Mouse (Mus musculus) lung, adult 2 months (tissue): ENCODE data around the gene Dram1. TPM values are rescaled to one million over a fixed set of nuclear protein-coding genes. Genes with fewer than 3 reads are reported as not detected.
A peak's percentile ranks its signal among the peaks of the same experiment; 100 is the strongest.

Experiments
- DNase-seq: peaks from one replicate; pipeline ENCODE4 v3.0.0; 2022
- H3K4me1 ChIP-seq: fragments of 200-500 bp; 2 replicates; pipeline ENCODE4 v1.6.1; 2011; ENCODE audit warnings: low read length; ENCODE audit not compliant: control insufficient read depth, insufficient read depth
- H3K4me3 ChIP-seq: fragments of 200-500 bp; replicated peaks from 2 replicates; pipeline ENCODE3; 2011; ENCODE audit warnings: low read depth, mild to moderate bottlenecking, control low read depth, low read length; ENCODE audit errors: extremely low read depth
- CTCF ChIP-seq: fragments of 200-500 bp; IDR thresholded peaks from 2 replicates; pipeline ENCODE4 v1.5.1; 2011; ENCODE audit warnings: mild to moderate bottlenecking, low read length, control low read depth; ENCODE audit not compliant: insufficient read depth
- POLR2A ChIP-seq: fragments of 200-500 bp; IDR thresholded peaks from 2 replicates; pipeline ENCODE4 v1.6.1; 2011; ENCODE audit warnings: low read depth, mild to moderate bottlenecking, control low read depth, low read length, borderline replicate concordance; ENCODE audit errors: extremely low read depth
- WGBS: fragments of 180-500 bp; shearing (Covaris S2); methylation state at CpG from one replicate; pipeline ENCODE4 v1.1.7; 2018; 5-methylcytosine and 5-hydroxymethylcytosine counted together
- polyA plus RNA-seq: library from polyadenylated mRNA; depleted of rRNA; stranded (reverse); fragments of >200 nt; gene quantifications from 2 replicates; pipeline ENCODE4 v1.2.3, GENCODE M21; 2012; rRNA removed

Dram1 gene
- polyA plus RNA-seq = 326 and 360 TPM in 2 replicates

GRCm38 (mm10) chr10:88379013-88379885 lies at the start of gene Dram1, which contains the start of gene Gnptab:
Gene Dram1 (minus strand): TSS chr10:88379080.
Gene Gnptab (plus strand): TSS chr10:88379132.
- peaks cover 7% of the 10 kb centered on the region; the same call in 1 of the 2 replicates for H3K4me1 ChIP-seq
- peak; percentile 91 for DNase-seq
- WGBS = under 1% methylated on average over 77 of the region's 87 CpGs
- peak within 1 kb of the TSS; percentile 79 for H3K4me3 ChIP-seq
- TF ChIP-seq CTCF = peak; percentile 54
- 0 out of 2 replicates have a peak, but pooled peaks have one; percentile 18 for TF ChIP-seq POLR2A

- DNase-seq = no peak
- TF ChIP-seq POLR2A (no peak), CTCF (no peak)
- H3K4me1 ChIP-seq = no peaks in the 10 kb centered on the region
- no peak overlapping the region for H3K4me3 ChIP-seq
- WGBS = 90% methylated on average over 6 of the region's 6 CpGs
Measured at GRCm38 (mm10) chr10:88427998-88428397, 49.1 kb upstream of the Dram1 start.

DNA sequence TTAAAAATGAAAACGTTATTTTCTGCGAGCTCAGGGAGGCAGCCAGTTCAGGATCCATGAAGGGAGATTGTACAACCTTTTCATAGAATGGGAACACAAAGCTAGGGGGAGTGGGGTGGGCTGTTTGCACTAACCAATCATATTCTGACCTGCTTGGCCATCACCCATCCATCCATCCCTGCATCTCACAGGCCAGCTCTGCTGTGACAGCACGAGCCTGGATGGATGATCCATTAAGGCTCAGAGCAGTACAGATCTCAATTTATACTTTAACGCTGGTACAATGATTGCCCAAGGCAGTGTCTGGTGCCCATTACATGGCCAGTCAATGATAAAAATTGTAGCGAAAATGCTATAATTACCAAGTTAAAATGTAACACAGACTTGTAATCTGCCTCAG lies 48.0 kb upstream of the Dram1 start:
- 58% methylated on average over 5 of the region's 5 CpGs for WGBS
- TF ChIP-seq CTCF (no peak), POLR2A (no peak)
- H3K4me1 ChIP-seq = no peaks in the 10 kb centered on the region
- H3K4me3 ChIP-seq = no peak overlapping the region
- no peak for DNase-seq

- H3K4me3 ChIP-seq = no peak overlapping the region
- 95% methylated on average over 2 of the region's 2 CpGs for WGBS
- H3K4me1 ChIP-seq = no peaks in the 10 kb centered on the region
- peak; percentile 13; the same call in 1 of the 2 replicates for TF ChIP-seq CTCF
- TF ChIP-seq POLR2A = no peak
- peak; percentile 23 for DNase-seq
Measured at GRCm38 (mm10) chr10:88426158-88426816, 47.4 kb upstream of the Dram1 start.

DNA sequence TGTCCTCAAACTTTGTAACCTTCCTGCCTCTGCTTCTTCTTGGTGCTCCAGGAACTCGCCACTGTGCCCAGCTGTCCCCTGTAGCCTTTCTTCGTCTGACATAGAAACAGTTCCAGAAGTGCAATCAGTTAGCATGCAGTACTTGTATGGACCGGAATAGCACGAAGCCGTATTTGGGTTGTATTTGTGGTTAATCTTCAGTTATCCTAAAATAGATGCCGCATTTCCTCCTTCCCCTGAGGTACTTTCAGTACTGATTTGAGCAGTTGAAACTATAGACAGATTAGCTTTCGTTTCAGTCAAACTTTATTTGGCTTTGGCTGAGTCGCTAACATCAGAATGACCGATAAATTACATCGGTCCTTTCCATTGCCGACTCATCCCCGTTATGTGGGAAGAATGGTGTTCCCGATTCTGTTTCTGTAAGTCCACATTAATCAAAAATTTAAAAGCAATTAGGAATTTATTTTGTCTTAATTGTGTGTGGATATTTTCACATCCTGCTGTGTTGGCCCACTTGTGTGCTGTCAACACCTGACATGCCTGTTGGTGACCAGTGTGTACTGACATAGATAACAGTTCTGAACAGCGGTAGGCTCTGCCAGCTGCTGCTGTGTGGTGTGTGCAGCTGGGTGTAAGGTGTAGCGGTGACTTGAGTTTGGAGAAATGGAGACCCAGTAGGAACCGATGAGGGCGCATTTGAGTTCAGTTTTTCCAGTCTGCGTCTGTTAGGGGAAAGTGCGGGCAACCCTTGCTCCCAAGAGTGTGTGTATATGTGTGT lies 42.0 kb upstream of the Dram1 start:
- TF ChIP-seq POLR2A = no peak
- TF ChIP-seq CTCF = no peak
- Histone ChIP-seq H3K4me3 (no peak overlapping the region), H3K4me1 (no peaks in the 10 kb centered on the region)
- DNase-seq = no peak
- 85% methylated on average over 19 of the region's 19 CpGs for WGBS

GRCm38 (mm10) chr10:88420141-88420541 lies 41.3 kb upstream of the Dram1 start:
- 70% methylated on average over 11 of the region's 11 CpGs for WGBS

DNA sequence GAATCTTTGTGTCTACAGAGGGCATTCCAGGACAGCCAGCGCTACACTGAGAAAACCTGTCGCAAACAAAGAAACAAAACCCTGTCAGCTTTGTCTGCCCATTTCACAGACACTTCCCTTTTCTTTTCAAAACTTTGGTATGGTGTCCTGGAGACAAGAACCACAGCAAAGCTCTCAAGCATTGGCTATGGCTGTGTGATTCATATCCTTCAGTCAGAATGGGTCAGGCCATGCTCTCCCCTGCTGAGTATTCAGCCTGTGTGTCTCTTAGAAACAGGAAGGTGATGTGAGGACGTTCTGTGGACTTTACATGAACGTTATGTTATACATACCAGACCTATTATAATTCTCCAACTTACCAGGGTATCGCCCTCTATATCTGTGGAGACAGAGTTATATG lies 38.8 kb upstream of the Dram1 start:
- TF ChIP-seq CTCF (no peak), POLR2A (no peak)
- WGBS = 80% methylated on average over 5 of the region's 5 CpGs
- Histone ChIP-seq H3K4me1 (no peaks in the 10 kb centered on the region), H3K4me3 (no peak overlapping the region)
- DNase-seq = no peak

More at GRCm38 (mm10) chr10:88420141-88420541, 41.3 kb upstream of the Dram1 start:
- TF ChIP-seq CTCF (no peak), POLR2A (no peak)
- DNase-seq = no peak
- Histone ChIP-seq H3K4me1 (no peaks in the 10 kb centered on the region), H3K4me3 (no peak overlapping the region)

GRCm38 (mm10) chr10:88412290-88412995 lies 33.6 kb upstream of the Dram1 start:
- no peak for DNase-seq

GRCm38 (mm10) chr10:88409751-88410150 lies 30.9 kb upstream of the Dram1 start:
- no peak for DNase-seq
- WGBS = 71% methylated on average over 2 of the region's 2 CpGs
- no peak for TF ChIP-seq POLR2A

More at GRCm38 (mm10) chr10:88412290-88412995, 33.6 kb upstream of the Dram1 start:
- Histone ChIP-seq H3K4me3 (no peak overlapping the region), H3K4me1 (no peaks in the 10 kb centered on the region)
- no peak for TF ChIP-seq CTCF
- TF ChIP-seq POLR2A = no peak
- WGBS = 74% methylated on average over 17 of the region's 17 CpGs

More at GRCm38 (mm10) chr10:88409751-88410150, 30.9 kb upstream of the Dram1 start:
- H3K4me1 ChIP-seq = no peaks in the 10 kb centered on the region
- no peak overlapping the region for H3K4me3 ChIP-seq
